Mouse (Mus musculus) kidney, adult 9 months (tissue): ENCODE data around the gene Tmem182.

Experiments used
- DNase-seq: peaks from one replicate; pipeline ENCODE4 v3.0.0; 2022

Gene Tmem182

GRCm38 (mm10) chr1:40805351-40805750 lies at the start of gene Tmem182:
Gene Tmem182 (plus strand): TSS chr1:40805601.
- DNase-seq = no peak

GRCm38 (mm10) chr1:40759751-40760445 lies 45.5 kb upstream of the Tmem182 start:
- peak; percentile 78 for DNase-seq

GRCm38 (mm10) chr1:40764042-40764441 lies 41.4 kb upstream of the Tmem182 start:
- DNase-seq = no peak

GRCm38 (mm10) chr1:40764701-40765275 lies 40.6 kb upstream of the Tmem182 start:
- DNase-seq = no peak

DNA sequence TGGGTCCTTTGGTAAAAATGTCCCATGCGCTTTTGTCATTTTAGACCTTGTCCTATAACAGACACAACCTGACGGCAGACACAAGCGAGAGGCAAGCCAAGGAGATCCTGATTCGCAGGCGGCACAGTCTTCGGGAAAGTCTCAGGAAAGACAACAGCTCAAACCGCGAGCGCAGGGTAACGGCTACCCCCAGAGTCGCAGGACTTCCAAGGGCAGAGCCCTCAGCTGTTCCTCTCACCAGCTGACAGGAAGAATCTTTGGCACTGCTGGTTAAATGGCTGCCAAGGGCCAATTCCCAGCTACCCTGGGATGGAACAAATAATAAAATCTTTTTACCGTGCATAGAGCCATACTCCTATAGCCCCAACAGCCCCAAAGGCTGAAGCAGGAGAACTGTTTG lies 39.9 kb upstream of the Tmem182 start:
- DNase-seq = no peak

GRCm38 (mm10) chr1:40767588-40767987 lies 37.8 kb upstream of the Tmem182 start:
- DNase-seq = no peak

DNA sequence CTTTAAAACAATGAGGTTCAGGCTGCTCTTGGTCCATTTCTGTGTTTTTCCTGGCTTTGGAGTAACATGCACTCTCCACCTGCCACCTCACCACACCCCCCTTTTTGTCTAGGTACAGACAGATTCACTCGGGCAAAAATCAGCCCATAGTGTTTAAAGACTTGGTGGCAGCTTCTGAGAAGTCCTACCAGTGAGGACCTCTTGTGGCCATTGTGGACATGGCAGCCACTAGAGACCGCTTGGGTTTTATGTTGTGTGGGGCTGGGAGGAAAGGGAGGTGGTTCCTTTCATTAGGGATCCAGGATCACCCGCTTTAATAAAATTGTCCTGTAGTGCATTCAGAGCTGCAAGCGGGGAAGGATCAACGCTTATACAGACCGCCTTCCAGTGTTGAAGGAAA lies 36.8 kb upstream of the Tmem182 start:
- peak; percentile 77 for DNase-seq

GRCm38 (mm10) chr1:40769331-40769894 lies 36.0 kb upstream of the Tmem182 start:
- peak; percentile 90 for DNase-seq

DNA sequence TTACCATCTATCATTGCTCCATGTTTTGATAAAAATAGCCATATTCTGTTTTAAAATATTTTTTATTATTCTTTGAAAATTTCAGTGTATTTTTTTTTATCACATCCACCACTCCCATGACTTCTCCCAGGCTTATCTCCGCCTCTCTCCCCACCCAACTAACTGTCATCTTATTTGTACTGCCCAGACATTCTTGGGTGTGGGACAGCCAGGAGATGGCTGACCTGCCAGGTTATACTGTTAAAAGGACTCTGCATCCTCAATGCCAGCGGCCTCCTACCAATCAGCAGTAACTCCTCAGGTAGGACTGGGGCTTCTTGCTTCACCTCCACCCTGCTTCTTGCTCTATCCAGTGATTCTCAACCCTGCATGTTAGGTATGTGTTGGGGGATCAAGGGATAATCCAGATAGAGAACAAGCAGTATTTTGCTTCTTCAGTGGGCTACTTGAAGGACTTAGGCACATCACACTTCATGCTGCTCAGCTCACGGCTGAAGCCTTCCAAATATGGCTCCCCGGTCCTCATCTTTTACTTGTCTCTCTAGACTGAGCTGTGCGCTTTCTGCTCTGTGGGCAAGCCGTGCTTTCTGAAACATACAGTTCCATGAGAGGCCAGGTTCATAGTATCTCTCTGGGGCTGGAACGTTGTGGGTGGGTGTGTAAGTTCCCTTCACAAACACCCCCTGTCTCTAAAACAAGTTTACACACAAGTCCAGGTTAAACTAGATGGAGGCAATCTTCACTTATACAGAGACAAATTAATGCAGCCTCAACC lies 34.0 kb upstream of the Tmem182 start:
- no peak for DNase-seq

GRCm38 (mm10) chr1:40773234-40773633 lies 32.2 kb upstream of the Tmem182 start:
- no peak for DNase-seq

- DNase-seq = no peak
Measured at GRCm38 (mm10) chr1:40774040-40774439, 31.4 kb upstream of the Tmem182 start.

- peak; percentile 81 for DNase-seq
Measured at GRCm38 (mm10) chr1:40776102-40776501, 29.3 kb upstream of the Tmem182 start.

DNA sequence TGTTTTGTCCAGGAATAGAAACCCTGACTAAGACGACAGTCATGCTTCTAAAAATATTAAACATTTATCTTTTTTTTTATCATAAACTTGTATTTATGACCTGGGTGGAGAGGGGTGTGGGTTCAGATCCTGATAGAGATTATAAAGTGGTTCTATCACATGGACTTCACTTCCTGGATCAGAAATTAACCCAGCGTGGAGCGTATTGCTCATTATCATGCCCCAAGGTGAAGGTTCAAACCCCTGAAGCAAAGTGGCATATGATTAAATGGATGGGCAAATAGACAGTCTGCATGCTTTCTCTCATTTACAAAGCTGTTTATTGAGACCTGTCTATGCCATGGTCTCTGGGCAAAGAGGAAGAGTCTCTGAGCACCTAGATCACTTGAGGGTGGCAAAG lies 28.6 kb upstream of the Tmem182 start:
- peak; percentile 65 for DNase-seq

- DNase-seq = no peak
Measured at GRCm38 (mm10) chr1:40783450-40783849, 22.0 kb upstream of the Tmem182 start.

GRCm38 (mm10) chr1:40784306-40784705 lies 21.1 kb upstream of the Tmem182 start:
- DNase-seq = no peak

DNA sequence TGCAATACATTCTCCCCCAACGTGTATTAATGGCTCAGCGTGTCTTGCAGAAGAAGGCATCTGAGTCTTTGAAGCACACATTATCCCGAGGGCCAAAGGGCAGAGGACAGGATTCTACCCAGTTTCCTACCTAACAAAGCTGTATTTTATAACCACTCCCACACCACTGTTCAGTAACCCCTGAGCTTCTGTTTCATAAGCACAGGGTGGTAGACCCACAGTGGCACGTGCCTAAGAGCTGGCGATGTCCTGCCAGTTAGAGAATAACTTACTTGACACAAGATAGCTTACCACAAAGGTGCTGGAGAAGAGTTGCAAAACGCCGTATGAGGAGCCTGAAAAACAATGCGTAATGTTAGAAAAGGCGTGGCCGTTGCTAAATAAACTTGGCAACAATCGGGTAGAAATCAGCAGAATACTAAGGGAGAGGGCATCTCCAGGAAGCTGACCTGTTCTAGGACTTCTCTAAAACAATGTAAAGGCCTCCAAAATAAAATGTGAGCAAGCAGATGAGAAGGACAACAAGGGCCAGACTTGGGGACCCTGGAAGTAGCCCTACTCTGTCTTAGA lies 19.4 kb upstream of the Tmem182 start:
- peak; percentile 94 for DNase-seq

DNA sequence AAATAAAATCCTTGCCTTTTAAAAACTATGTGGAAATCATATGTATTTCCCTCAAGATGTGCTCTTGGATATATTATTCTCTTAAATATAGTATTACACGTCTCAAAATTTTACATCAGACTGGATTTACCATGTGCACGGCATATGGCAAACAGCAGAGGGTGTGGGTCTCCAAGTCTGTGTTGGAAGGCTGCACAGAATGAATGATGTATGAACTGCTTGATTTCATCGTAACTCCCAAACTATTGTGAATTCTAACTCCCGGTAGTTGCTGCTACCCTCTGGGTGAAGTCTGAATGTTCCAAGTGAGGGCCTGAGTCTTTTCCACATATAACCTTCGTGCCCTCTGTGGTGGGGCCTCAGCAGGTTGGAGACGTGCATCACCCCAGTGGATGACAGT lies 16.4 kb upstream of the Tmem182 start:
- no peak for DNase-seq

GRCm38 (mm10) chr1:40789666-40790233 lies 15.7 kb upstream of the Tmem182 start:
- peak; percentile 54 for DNase-seq

- peak; percentile 94 for DNase-seq
Measured at GRCm38 (mm10) chr1:40790324-40791141, 14.9 kb upstream of the Tmem182 start, which contains the start of gene Mfsd9. Gene Mfsd9 (minus strand): TSS chr1:40790687.

GRCm38 (mm10) chr1:40795508-40795907 lies 9.9 kb upstream of the Tmem182 start:
- DNase-seq = peak; percentile 61

DNA sequence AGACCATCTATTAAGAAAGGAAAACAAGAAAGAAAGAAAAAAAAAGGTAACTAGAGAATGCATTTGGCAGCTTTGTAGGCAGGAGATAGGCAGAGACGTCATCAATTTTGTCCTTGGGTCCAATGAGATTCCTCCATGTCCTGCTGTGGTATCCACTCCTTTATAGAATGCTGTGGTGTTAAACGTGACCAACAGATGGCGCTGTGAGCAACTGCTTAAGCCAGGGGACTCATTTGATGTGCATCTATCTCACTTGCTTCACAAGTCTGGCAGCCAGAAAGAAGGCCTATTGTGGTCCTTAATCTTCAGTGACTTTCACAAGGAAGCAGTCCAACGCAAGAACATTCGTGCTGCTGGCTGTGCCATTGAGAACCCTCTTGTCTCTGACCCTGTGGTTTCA lies 8.1 kb upstream of the Tmem182 start:
- peak; percentile 74 for DNase-seq

DNA sequence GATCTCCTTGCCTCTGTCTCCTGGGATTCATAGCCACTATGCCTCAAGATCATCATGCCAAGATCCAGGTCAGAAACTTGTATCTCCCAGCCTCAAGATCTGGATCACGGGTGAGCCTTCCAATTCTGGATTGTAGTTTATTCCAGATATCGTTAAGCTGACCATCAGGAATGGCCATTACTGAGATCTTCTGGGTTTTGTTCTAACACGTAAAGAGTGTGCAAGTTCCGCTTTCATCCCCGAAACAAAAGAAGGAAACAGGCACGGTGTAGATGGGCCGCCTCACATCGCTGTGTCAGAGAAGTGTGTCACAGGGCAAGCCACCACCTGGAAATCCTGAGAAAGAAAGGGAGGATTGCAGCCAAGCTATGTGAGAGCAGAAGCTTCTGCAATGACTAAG lies 6.3 kb upstream of the Tmem182 start:
- DNase-seq = no peak
